Mouse (Mus musculus) stomach, postnatal 0 days (tissue): Measurements from ENCODE around the gene 9130213A22Rik.

Source experiments
- CTCF ChIP-seq: IDR thresholded peaks from 2 replicates; pipeline ENCODE4 v1.5.1; 2016; ENCODE audit warnings: antibody characterized with exemption, low read depth, mild to moderate bottlenecking, moderate library complexity
- EP300 ChIP-seq: optimal IDR thresholded peaks from 2 replicates; pipeline ENCODE3; 2016; ENCODE audit warnings: antibody characterized with exemption

DNA sequence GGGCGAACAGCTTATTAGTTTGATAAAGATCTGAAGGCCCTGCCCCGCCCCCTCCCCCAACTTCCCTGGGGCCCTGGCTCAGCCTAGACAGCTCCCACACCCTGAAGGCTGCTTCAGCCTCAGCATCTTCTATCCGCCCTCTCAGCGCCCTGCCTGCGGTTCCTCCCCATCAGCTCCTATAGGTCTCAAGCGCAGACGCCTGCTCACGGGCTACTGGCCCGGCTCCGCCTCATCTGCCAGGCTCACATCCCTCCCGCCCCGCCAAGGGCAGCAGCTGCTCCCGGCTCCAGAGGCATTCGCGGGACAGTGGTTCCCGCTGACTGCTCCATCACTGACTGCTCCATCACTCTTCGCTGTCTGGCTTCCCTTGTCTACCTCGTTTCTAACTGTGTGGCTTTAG is 34.4 kb upstream of the 9130213A22Rik start, which contains the start of gene Alox12b:
- TF ChIP-seq CTCF, result no peak
- no peak for TF ChIP-seq EP300
